Mouse (Mus musculus): ENCODE measurements around the gene Glp1r. TPM values are rescaled to one million over a fixed set of nuclear protein-coding genes. Genes with fewer than 3 reads are reported as not detected.

Gene Glp1r
- polyA plus RNA-seq, 2 experiments, result 0.05 TPM; not detected in 1

DNA sequence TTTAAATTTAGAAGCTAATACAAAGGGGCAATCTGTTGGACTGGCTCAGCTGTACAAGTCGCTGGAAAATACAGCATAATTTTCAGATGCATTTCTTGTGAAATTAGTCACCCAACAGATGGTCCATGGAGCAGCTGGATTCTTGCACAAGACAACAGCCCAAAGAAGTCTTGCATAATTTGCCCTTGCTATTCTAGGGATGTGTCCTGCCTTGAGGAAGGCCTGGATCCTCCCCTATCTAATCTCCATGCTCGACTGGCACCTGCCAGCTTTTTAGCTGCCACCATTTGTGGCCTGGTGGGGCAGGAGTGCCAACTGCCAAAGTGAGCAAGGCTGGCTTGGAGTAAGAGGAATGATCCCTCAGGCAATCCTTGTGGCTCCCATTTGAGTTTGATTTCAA, 75.7 kb downstream of the Glp1r start:
- no peak overlapping the region for H3K4me3 ChIP-seq (replicated peaks; ENCODE audit: low read length)
- H3K36me3 ChIP-seq (ENCODE audit: control insufficient read depth, insufficient read depth, low read length), result no peaks in the 10 kb centered on the region
- H3K27ac ChIP-seq (replicated peaks; ENCODE audit: low read depth, low read length), result no peak overlapping the region
- H3K4me2 ChIP-seq (replicated peaks; ENCODE audit: low read depth, low read length, severe bottlenecking), result no peak overlapping the region
- no peaks in the 10 kb centered on the region for H3K9me3 ChIP-seq (ENCODE audit: control insufficient read depth, low read length)
- 58% methylated on average over 2 of the region's 2 CpGs for WGBS
- H3K4me1 ChIP-seq (ENCODE audit: control insufficient read depth, insufficient read depth, low read length), result no peaks in the 10 kb centered on the region
- no peaks in the 10 kb centered on the region for H3K27me3 ChIP-seq (ENCODE audit: control insufficient read depth, insufficient read depth, low read length)
- TF ChIP-seq POLR2A (IDR thresholded peaks at IDR 0.05; ENCODE audit: borderline replicate concordance, extremely low read depth, insufficient read depth, insufficient read length), result no peak
- no peak for DNase-seq (ENCODE audit: low spot score)
- no peak overlapping the region for H3K9ac ChIP-seq (ENCODE audit: low read depth, low read length, severe bottlenecking)
- ATAC-seq (ENCODE audit: low FRiP score, low read depth), result no peak

DNA sequence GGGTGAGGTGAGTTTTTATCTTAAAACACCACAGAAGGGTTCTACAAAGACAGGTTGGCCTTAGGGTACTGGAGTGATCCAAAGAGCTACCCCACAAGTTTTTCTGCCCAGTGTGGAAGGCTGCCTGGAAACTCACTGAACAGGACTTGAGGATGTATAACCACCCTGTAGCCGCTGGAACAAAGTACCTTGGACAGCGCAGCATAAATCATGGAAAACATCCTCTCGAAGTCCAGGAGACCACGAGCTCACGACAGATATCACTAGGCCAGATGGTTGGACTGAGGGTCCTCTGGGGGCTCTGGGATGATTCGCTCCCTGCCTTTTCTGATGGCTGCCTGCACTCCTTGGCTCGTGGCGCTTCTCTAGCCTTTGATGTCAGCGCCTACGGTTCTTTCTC, 76.9 kb downstream of the Glp1r start:
- Histone ChIP-seq H3K4me2 (replicated peaks; ENCODE audit: low read depth, low read length, severe bottlenecking) (no peak overlapping the region), H3K27me3 (ENCODE audit: control insufficient read depth, insufficient read depth, low read length) (no peaks in the 10 kb centered on the region), H3K9me3 (ENCODE audit: control insufficient read depth, low read length) (no peaks in the 10 kb centered on the region), H3K4me3 (replicated peaks; ENCODE audit: low read length) (no peak overlapping the region), H3K4me1 (ENCODE audit: control insufficient read depth, insufficient read depth, low read length) (no peaks in the 10 kb centered on the region), H3K36me3 (ENCODE audit: control insufficient read depth, insufficient read depth, low read length) (no peaks in the 10 kb centered on the region), H3K27ac (replicated peaks; ENCODE audit: low read depth, low read length) (no peak overlapping the region), H3K9ac (ENCODE audit: low read depth, low read length, severe bottlenecking) (no peak overlapping the region)
- ATAC-seq (ENCODE audit: low FRiP score, low read depth), result no peak
- 64% methylated on average over 10 of the region's 10 CpGs for WGBS
- DNase-seq (ENCODE audit: low spot score), result peak; percentile 25
- no peak for TF ChIP-seq POLR2A (IDR thresholded peaks at IDR 0.05; ENCODE audit: borderline replicate concordance, extremely low read depth, insufficient read depth, insufficient read length)

DNA sequence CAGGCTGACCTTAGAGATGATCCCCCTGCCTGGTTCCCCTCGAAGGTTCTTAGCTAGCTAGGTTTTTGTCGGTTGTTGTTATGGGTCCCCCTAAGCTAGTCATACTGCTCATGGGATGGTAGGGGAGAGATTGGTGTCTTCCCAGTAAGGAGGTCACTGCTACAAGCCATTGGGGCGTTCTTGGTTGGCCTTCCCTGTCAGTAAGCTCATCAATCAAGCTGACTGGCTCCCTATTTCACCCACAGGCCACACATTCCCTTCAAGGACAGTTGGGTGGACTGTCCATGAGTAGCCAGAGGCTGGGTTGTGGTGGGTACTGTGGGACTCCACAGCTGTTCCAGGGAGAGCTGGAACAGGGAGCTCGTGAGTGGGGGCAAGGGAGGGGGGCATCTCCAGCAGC, 81.9 kb downstream of the Glp1r start:
- Histone ChIP-seq H3K4me1 (ENCODE audit: control insufficient read depth, insufficient read depth, low read length) (no peaks in the 10 kb centered on the region), H3K9ac (ENCODE audit: low read depth, low read length, severe bottlenecking) (no peak overlapping the region), H3K4me3 (replicated peaks; ENCODE audit: low read length) (no peak overlapping the region), H3K36me3 (ENCODE audit: control insufficient read depth, insufficient read depth, low read length) (no peaks in the 10 kb centered on the region), H3K27me3 (ENCODE audit: control insufficient read depth, insufficient read depth, low read length) (no peaks in the 10 kb centered on the region), H3K9me3 (ENCODE audit: control insufficient read depth, low read length) (no peaks in the 10 kb centered on the region), H3K4me2 (replicated peaks; ENCODE audit: low read depth, low read length, severe bottlenecking) (no peak overlapping the region), H3K27ac (replicated peaks; ENCODE audit: low read depth, low read length) (no peak overlapping the region)
- DNase-seq (ENCODE audit: low spot score) (no peak), ATAC-seq (ENCODE audit: low FRiP score, low read depth) (no peak)
- 59% methylated on average over 4 of the region's 4 CpGs for WGBS
- TF ChIP-seq POLR2A (IDR thresholded peaks at IDR 0.05; ENCODE audit: borderline replicate concordance, extremely low read depth, insufficient read depth, insufficient read length), result no peak

DNA sequence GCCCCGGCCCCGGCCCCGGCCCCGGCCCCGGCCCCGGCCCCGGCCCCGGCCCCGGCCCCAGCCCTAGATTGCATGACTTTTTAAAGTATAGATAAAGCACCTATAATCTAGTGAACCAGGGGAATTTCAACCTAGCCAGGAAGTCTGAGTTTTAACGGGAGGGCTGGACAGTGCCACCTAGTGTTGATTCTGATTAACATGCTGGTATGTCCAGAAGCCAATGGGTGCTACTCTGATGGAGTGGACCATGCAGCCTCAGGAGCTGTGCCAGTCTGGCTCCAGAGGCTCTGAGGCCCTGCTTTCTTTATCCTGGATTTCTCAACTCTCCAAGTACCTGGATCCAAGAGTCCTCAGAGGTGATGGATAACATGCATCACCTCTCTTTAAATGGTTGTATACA, 88.6 kb downstream of the Glp1r start:
- no peaks in the 10 kb centered on the region for H3K27me3 ChIP-seq (ENCODE audit: control insufficient read depth, insufficient read depth, low read length)
- no peak overlapping the region for H3K9ac ChIP-seq (ENCODE audit: low read depth, low read length, severe bottlenecking)
- DNase-seq (ENCODE audit: low spot score), result peak; percentile 57
- no peak overlapping the region for H3K4me2 ChIP-seq (replicated peaks; ENCODE audit: low read depth, low read length, severe bottlenecking)
- no peak overlapping the region for H3K27ac ChIP-seq (replicated peaks; ENCODE audit: low read depth, low read length)
- no peak for ATAC-seq (ENCODE audit: low FRiP score, low read depth)
- no peak overlapping the region for H3K4me3 ChIP-seq (replicated peaks; ENCODE audit: low read length)
- TF ChIP-seq POLR2A (IDR thresholded peaks at IDR 0.05; ENCODE audit: borderline replicate concordance, extremely low read depth, insufficient read depth, insufficient read length), result no peak
- WGBS, result 64% methylated on average over 10 of the region's 10 CpGs
- H3K9me3 ChIP-seq (ENCODE audit: control insufficient read depth, low read length), result no peaks in the 10 kb centered on the region
- no peaks in the 10 kb centered on the region for H3K4me1 ChIP-seq (ENCODE audit: control insufficient read depth, insufficient read depth, low read length)
- H3K36me3 ChIP-seq (ENCODE audit: control insufficient read depth, insufficient read depth, low read length), result no peaks in the 10 kb centered on the region

Small RNA genes lying within 50 kb of the gene (microRNA-seq; reads per million reads assigned to microRNA genes)
- not detected for gene Gm24026

Other genes starting within 250 kb of the Glp1r start
- gene Umodl1, start 52.8 kb downstream of the Glp1r start, polyA plus RNA-seq (2012; rRNA removed), result 0.03 and 0.08 TPM in 2 replicates
- 0.15 and 0.25 TPM in 2 replicates for gene Umodl1, start 52.8 kb downstream of the Glp1r start, polyA plus RNA-seq (2014; fragmentation: Nextera tagmentation; extraction: Ambion mirVana)
- gene Abcg1, start 155.9 kb downstream of the Glp1r start, polyA plus RNA-seq (2012; rRNA removed), result 3.2 and 3.4 TPM in 2 replicates
- gene Abcg1, start 155.9 kb downstream of the Glp1r start, polyA plus RNA-seq (2014; fragmentation: Nextera tagmentation; extraction: Ambion mirVana), result 6.8 and 7.5 TPM in 2 replicates
- gene Tff3, start 227.8 kb downstream of the Glp1r start, polyA plus RNA-seq (2012; rRNA removed), result 0.33 and 0.99 TPM in 2 replicates
- gene Tff3, start 227.8 kb downstream of the Glp1r start, polyA plus RNA-seq (2014; fragmentation: Nextera tagmentation; extraction: Ambion mirVana), result not detected in 2 replicates
- 0.24 TPM in 1 of 2 replicates, not detected in the other for gene Tff2, start 242.5 kb downstream of the Glp1r start, polyA plus RNA-seq (2012; rRNA removed)
- gene Tff2, start 242.5 kb downstream of the Glp1r start, polyA plus RNA-seq (2014; fragmentation: Nextera tagmentation; extraction: Ambion mirVana), result not detected in 2 replicates

Measured in limb, embryonic 14.5 days (tissue).